Mouse (Mus musculus) c-Kit-positive CD71-negative TER-119-negative erythroid progenitor cells, embryonic 14.5 days (primary cell): ENCODE data around the gene Hmg20b.

Experiments used
- DNase-seq: peaks from one replicate; pipeline ENCODE4 v3.0.0-alpha.2; 2013; ENCODE audit warnings: low read depth

Gene Hmg20b

GRCm38 (mm10) chr10:81350351-81351063 lies at the start of gene Hmg20b:
Gene Hmg20b (minus strand): TSS chr10:81350480.
- peak; percentile 97 for DNase-seq

DNA sequence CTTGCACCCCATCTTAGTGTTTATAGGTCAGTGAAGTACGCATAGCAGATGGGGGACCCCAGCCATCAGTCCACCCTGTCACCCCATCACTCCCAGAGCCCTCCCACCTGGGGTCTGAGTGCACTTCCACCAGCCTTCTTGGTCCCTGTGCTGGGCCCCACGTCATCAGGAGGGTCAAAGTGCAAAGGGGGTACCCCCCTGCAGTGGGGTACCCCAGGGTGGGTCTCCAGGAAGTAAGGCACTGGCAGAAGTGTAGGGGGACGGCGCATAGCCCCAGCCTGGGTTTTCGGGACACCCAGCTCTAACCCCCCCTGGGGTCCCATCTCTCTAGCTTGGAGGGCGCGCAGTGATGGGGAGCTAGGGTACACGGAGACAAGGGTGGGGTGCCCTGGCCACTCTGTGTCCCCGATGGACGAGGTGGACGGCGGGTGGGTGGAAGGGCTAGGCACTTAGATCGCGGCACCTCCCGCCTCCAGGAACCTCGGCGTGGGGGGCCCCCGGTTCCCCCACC lies 49.6 kb upstream of the Hmg20b start:
- DNase-seq, result no peak

- no peak for DNase-seq
Measured at GRCm38 (mm10) chr10:81399296-81399695, 49.0 kb upstream of the Hmg20b start.

- no peak for DNase-seq
Measured at GRCm38 (mm10) chr10:81396749-81397148, 46.5 kb upstream of the Hmg20b start.

- no peak for DNase-seq
Measured at GRCm38 (mm10) chr10:81395865-81396264, 45.6 kb upstream of the Hmg20b start.

DNA sequence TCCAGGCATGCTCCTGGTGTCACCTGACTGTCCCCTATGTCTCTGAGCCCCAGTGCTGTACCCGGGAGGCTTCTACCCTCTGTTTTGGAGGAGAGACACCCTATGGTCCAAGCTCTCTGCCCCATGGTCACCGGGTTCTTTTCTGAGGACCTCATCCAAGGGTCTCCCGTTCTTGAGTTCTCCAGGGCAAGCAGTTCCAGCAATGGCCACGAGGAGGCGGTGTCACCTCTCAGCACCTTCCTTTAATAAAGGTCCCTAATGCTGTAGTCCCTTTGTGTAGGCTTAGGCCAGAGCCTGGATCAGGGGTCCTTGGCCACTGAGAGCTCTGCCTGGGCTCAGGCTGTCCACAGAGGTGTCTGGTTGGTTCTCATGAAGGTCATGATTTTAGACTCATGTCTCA lies 44.8 kb upstream of the Hmg20b start:
- peak; percentile 72 for DNase-seq

GRCm38 (mm10) chr10:81393456-81394063 lies 43.3 kb upstream of the Hmg20b start:
- no peak for DNase-seq

GRCm38 (mm10) chr10:81392781-81393185 lies 42.5 kb upstream of the Hmg20b start, which contains the start of gene Smim24:
Gene Smim24 (plus strand): TSS chr10:81393051.
- DNase-seq, result no peak

DNA sequence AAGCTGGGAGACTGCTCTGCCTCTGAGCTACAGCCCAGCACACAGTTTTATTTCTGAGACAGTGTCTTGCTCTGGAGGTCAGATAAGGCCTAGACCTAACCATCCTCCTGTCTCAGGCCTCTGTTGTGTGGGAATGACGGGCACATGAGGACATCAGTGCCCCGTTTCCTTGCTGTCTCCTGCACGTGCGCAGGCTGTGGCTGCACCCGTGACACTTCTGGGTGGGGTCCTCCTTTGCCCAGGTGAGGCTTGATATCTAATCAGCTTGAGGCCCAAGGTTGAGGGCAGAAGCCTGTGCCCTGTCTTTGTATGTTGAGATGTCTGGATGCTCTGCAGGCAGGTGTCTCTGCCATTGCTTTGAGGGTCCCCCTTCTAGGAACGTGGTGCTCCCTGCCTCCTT lies 42.0 kb upstream of the Hmg20b start:
- no peak for DNase-seq

DNA sequence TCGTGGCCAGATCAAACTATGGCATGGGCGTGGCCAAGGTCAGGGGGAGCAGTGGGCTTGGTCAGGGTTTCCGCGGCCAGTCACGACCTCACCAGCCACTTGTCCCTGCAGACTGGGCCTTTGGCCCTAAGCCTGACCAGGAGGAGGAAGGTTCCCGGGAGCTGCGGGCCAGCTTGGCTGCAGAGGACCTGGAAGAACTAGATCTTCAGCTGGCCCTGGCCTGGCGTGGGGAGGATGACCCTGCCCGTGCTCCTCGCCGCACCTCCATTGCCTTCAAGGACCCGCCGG lies 40.3 kb upstream of the Hmg20b start:
- DNase-seq, result no peak

DNA sequence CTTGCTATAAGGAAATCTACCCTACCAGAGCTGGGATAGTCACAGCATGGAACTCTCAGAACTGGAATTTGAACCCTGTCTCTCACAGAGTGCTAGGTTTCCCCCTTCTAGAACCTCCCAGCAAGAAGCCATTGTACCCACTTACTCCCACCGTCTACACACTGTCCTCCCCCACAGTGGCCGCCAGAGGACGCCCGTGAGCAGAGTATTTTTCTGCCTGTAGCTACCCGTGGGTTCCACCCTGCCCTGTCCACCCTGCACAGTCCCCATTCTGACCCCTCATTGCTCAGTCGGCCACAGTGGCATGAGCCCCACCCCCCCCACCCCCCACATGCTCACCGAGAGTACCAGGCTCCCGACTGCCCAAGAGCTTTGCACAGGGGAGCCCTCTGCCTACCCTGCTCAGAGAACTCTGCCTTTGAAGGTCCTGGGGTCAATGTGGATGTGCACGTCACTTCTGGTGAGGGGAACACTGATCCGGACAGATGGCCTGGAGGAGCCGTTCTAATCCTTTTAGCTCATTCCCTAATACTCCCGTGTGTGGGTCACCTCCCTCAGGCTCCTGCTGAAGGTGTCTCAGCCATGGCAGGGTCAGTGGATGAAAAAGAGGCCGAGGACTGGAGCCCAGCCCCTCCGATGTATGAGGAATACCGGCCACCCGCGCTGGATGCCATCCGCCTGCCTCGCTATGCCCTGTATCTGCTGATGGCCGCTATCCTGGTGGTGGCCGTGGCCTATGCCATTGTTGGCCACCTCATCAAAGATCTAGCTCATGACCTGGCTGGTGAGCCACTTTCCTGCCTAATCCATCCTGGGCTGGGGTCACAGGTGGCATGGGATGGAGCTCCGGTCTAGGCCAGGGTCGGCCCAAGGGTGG lies 39.8 kb upstream of the Hmg20b start:
- DNase-seq, result no peak

- no peak for DNase-seq
Measured at GRCm38 (mm10) chr10:81389373-81389772, 39.1 kb upstream of the Hmg20b start.

GRCm38 (mm10) chr10:81388505-81389055 lies 38.3 kb upstream of the Hmg20b start, which contains the start of gene Gm48552:
Gene Gm48552 (plus strand): TSS chr10:81389005.
- DNase-seq, result no peak

GRCm38 (mm10) chr10:81387716-81388115 lies 37.4 kb upstream of the Hmg20b start:
- no peak for DNase-seq

- DNase-seq, result no peak
Measured at GRCm38 (mm10) chr10:81385603-81386306, 35.5 kb upstream of the Hmg20b start.

DNA sequence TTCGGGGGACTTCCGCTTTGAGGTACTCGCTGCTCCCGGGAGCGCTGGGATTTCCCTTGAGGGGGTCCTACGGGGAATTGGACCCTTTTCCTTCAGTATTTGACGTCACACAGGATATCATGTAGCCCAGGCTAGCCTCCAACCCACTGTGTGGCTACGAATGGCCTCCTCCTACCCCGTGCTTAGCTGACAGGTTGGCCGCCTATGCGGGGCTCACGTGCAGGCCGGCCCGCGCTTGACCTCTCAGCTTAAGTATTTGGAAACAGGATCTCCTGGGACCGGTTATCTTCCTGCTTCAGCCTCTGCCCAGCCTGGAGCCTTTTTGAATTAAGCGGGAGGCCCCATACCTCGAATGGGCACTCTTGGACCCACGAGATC lies 34.3 kb upstream of the Hmg20b start:
- DNase-seq, result no peak

DNA sequence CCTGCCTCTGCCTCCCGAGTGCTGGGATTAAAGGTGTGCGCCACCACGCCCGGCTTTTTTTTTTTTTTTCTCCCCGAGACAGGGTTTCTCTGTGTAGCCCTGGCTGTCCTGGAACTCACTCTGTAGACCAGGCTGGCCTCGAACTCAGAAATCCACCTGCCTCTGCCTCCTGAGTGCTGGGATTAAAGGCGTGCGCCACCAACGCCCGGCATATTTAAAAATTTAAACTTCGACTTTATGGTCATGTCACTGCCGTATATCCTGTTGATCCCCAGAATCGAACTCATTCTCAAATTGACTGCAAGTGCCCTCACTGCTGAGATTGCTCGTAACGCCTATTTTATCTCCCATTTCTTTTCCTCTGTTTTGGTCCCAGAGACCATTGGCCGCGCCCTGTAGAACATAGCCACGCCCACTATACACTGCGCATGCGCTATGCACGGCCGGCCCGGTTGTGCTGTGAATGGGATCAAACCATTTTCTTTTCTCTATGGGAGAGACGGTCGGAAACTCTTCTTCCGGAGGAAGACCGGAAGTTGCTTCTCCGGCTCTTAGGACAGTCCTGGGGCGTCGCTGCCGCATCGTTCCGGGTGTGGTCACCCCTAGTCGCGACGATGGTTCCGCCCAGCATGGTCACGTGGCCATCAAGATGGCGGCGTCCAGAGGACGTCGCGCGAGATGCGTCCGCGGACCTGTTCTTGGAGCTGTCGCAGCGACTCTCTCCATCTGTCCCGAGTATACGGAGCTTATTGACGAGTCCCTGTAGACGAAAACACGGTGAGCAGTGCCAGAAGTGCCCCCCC lies 33.7 kb upstream of the Hmg20b start, which contains the start of the genes Dohh and Gm48551:
Gene Dohh, plus strand, starts transcription at position 627 of the 803 bp plus-strand sequence.
Gene Gm48551, plus strand, starts transcription at position 665 of the 803 bp plus-strand sequence.
- DNase-seq, result peak; percentile 99

DNA sequence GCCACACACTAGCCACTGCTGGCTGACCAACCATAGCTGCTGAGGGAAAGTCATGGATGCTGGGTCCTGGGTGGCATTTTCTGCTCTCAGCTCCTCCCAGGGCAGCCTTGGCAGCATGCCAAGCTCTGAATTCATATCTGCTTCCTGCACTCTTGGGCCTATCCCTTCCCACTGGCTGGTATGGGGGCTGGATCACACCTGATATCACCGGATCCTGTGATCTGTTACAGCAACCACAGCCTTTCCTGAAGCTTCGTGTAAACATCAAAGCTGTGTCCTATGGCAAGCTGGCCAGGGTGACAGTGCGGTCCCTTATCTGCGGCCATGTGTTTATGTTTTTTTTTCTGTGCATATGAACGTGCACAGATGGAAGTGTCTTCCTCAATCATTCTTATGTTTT lies 31.8 kb upstream of the Hmg20b start:
- peak; percentile 85 for DNase-seq

GRCm38 (mm10) chr10:81379809-81380378 lies 29.6 kb upstream of the Hmg20b start:
- no peak for DNase-seq

DNA sequence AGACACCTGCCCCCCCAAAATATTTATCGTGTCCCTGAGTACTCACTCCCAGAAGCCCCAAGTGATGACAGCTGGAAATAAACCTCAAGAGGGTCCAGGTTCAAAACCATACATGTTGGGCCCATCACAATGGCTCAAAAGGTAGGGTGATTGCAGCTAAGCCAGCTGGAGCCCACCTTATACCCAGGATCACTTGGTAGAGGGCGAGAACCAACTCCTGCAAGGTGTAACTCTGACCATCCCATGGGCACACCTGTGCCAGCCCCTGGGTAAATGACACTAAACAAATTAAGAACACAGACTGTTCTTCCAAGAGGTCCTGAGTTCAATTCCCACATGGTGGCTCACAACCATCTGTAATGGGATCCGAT lies 28.9 kb upstream of the Hmg20b start:
- DNase-seq, result no peak
